Mouse (Mus musculus) testis, adult 2 months (tissue): ENCODE measurements around the gene Tmem30c.

Experiments
- CTCF ChIP-seq: fragments of 200-500 bp; IDR thresholded peaks from 2 replicates; pipeline ENCODE4 v1.5.1; 2012; ENCODE audit warnings: low read depth, mild to moderate bottlenecking, inconsistent platforms, low read length, moderate library complexity; ENCODE audit not compliant: control insufficient read depth, insufficient read depth, insufficient replicate concordance
- POLR2A ChIP-seq: fragments of 200-500 bp; IDR thresholded peaks from 2 replicates; pipeline ENCODE4 v1.6.1; 2012; ENCODE audit warnings: low read depth, mild to moderate bottlenecking, inconsistent platforms, low read length, moderate library complexity; ENCODE audit not compliant: control insufficient read depth

GRCm38 (mm10) chr16:57242857-57243204 lies 49.8 kb downstream of the Tmem30c start:
- TF ChIP-seq CTCF (no peak), POLR2A (no peak)
